Mouse (Mus musculus): ENCODE results near the gene Erg. TPM values are rescaled to one million over a fixed set of nuclear protein-coding genes. Genes with fewer than 3 reads are reported as not detected.

Gene Erg
- polyA plus RNA-seq, 1 experiment from 2014 or later = 1.8 TPM

- peak; percentile 64 for DNase-seq (ENCODE audit: low spot score)
These were observed 667 bp downstream of the Erg start for GRCm38 (mm10) chr16:95585541-95586310.

GRCm38 (mm10) chr16:95584751-95585528 lies 1.5 kb downstream of the Erg start:
- DNase-seq (ENCODE audit: low spot score) = peak; percentile 24

GRCm38 (mm10) chr16:95579289-95579688 lies 7.1 kb downstream of the Erg start:
- no peak for DNase-seq (ENCODE audit: low spot score)

GRCm38 (mm10) chr16:95573163-95573562 lies 13.2 kb downstream of the Erg start:
- no peak for DNase-seq (ENCODE audit: low spot score)

GRCm38 (mm10) chr16:95570616-95571015 lies 15.8 kb downstream of the Erg start:
- peak; percentile 72 for DNase-seq (ENCODE audit: low spot score)

- no peak for DNase-seq (ENCODE audit: low spot score)
These were observed 29.6 kb downstream of the Erg start for GRCm38 (mm10) chr16:95556834-95557233.

GRCm38 (mm10) chr16:95553136-95553535 lies 33.3 kb downstream of the Erg start:
- DNase-seq (ENCODE audit: low spot score) = no peak

- no peak for DNase-seq (ENCODE audit: low spot score)
These were observed 33.9 kb downstream of the Erg start for GRCm38 (mm10) chr16:95552495-95552894.

- no peak for DNase-seq (ENCODE audit: low spot score)
These were observed 35.9 kb downstream of the Erg start for GRCm38 (mm10) chr16:95550496-95550895.

- no peak for DNase-seq (ENCODE audit: low spot score)
These were observed 41.6 kb downstream of the Erg start for GRCm38 (mm10) chr16:95544753-95545152.

- no peak for DNase-seq (ENCODE audit: low spot score)
These were observed 42.9 kb downstream of the Erg start for GRCm38 (mm10) chr16:95543471-95543870.

- DNase-seq (ENCODE audit: low spot score) = no peak
These were observed 51.2 kb downstream of the Erg start for GRCm38 (mm10) chr16:95535151-95535550.

- DNase-seq (ENCODE audit: low spot score) = no peak
These were observed 53.9 kb downstream of the Erg start for GRCm38 (mm10) chr16:95532387-95533077.

GRCm38 (mm10) chr16:95527561-95527960 lies 58.8 kb downstream of the Erg start:
- DNase-seq (ENCODE audit: low spot score) = no peak

GRCm38 (mm10) chr16:95519520-95519919 lies 66.9 kb downstream of the Erg start:
- no peak for DNase-seq (ENCODE audit: low spot score)

- no peak for DNase-seq (ENCODE audit: low spot score)
These were observed 80.3 kb downstream of the Erg start for GRCm38 (mm10) chr16:95506051-95506450.

GRCm38 (mm10) chr16:95496582-95497300 lies 89.7 kb downstream of the Erg start:
- DNase-seq (ENCODE audit: low spot score) = no peak

- no peak for DNase-seq (ENCODE audit: low spot score)
These were observed 92.3 kb downstream of the Erg start for GRCm38 (mm10) chr16:95494108-95494507.

- no peak for DNase-seq (ENCODE audit: low spot score)
These were observed 93.1 kb downstream of the Erg start for GRCm38 (mm10) chr16:95493336-95493735.

GRCm38 (mm10) chr16:95492146-95492545 lies 94.2 kb downstream of the Erg start:
- no peak for DNase-seq (ENCODE audit: low spot score)

- no peak for DNase-seq (ENCODE audit: low spot score)
These were observed 96.0 kb downstream of the Erg start for GRCm38 (mm10) chr16:95490386-95490785.
